Mouse (Mus musculus) intestine, embryonic 14.5 days (tissue): ENCODE results near the gene Slc9a9. TPM values are rescaled to one million over a fixed set of nuclear protein-coding genes. Genes with fewer than 3 reads are reported as not detected.

ENCODE experiments used
- ATAC-seq: fragments of 200-750 bp; cut with Nextera tagmentation; replicated peaks from 2 replicates; pipeline ENCODE4 v1.8.0; 2017; ENCODE audit warnings: low read depth, moderate number of reproducible peaks, moderate TSS enrichment, moderate library complexity; ENCODE audit not compliant: low FRiP score, low TSS enrichment
- DNase-seq: peaks from one replicate; pipeline ENCODE4 v3.0.0-alpha.2; 2018; ENCODE audit warnings: low spot score
- H3K27ac ChIP-seq: fragments of 300-500 bp; sonication (generic); 2 replicates; pipeline ENCODE4 v1.5.1; 2014; ENCODE audit warnings: low read depth, mild to moderate bottlenecking, control low read depth
- H3K27me3 ChIP-seq: fragments of 300-500 bp; sonication (generic); replicated peaks from 2 replicates; pipeline ENCODE4 v1.6.1; 2014; ENCODE audit warnings: low read length, control low read depth; ENCODE audit not compliant: control insufficient read depth, insufficient read depth
- H3K36me3 ChIP-seq: fragments of 300-500 bp; sonication (generic); 2 replicates; pipeline ENCODE4 v1.6.1; 2014; ENCODE audit warnings: low read length, control low read depth; ENCODE audit not compliant: control insufficient read depth, insufficient read depth
- H3K4me1 ChIP-seq: fragments of 300-500 bp; sonication (generic); replicated peaks from 2 replicates; pipeline ENCODE4 v1.6.1; 2014; ENCODE audit warnings: low read length, control low read depth, mixed read lengths; ENCODE audit not compliant: control insufficient read depth, insufficient read depth
- H3K4me2 ChIP-seq: fragments of 300-500 bp; sonication (generic); 2 replicates; pipeline ENCODE4 v1.6.1; 2014; ENCODE audit warnings: low read length
- H3K4me3 ChIP-seq: fragments of 300-500 bp; sonication (generic); 2 replicates; pipeline ENCODE4 v1.5.1; 2014; ENCODE audit warnings: low read depth, low read length, control low read depth, mixed read lengths
- H3K9ac ChIP-seq: fragments of 300-500 bp; sonication (generic); 2 replicates; pipeline ENCODE4 v1.6.1; 2014; ENCODE audit warnings: mild to moderate bottlenecking, low read length
- H3K9me3 ChIP-seq: fragments of 300-500 bp; sonication (generic); 2 replicates; pipeline ENCODE4 v1.6.1; 2016; ENCODE audit warnings: low read length, control low read depth; ENCODE audit not compliant: control insufficient read depth
- WGBS: fragments of 180-500 bp; shearing (Covaris S2); extraction: QIAGEN DNeasy Blood & Tissue Kit; methylation state at CpG from one replicate; pipeline ENCODE4 v1.1.7; 2014; 5-methylcytosine and 5-hydroxymethylcytosine counted together
- polyA plus RNA-seq: library from polyadenylated mRNA; unstranded; fragments of >200 nt; fragmentation: Nextera tagmentation; extraction: Ambion mirVana; gene quantifications from 2 replicates; pipeline ENCODE4 v1.2.1, GENCODE M21; 2014

The Slc9a9 gene
- polyA plus RNA-seq, 1 experiment from 2014 or later: 2.9 TPM

- Histone ChIP-seq H3K4me3 (no peak overlapping the region), H3K4me2 (no peak overlapping the region), H3K27ac (no peak overlapping the region), H3K36me3 (no peaks in the 10 kb centered on the region), H3K9ac (no peak overlapping the region), H3K27me3 (no peaks in the 10 kb centered on the region), H3K9me3 (no peaks in the 10 kb centered on the region), H3K4me1 (no peaks in the 10 kb centered on the region)
- ATAC-seq (no peak), DNase-seq (no peak)
- WGBS: 92% methylated on average over 2 of the region's 2 CpGs
Measured at GRCm38 (mm10) chr9:94972693-94973092, 303.0 kb downstream of the Slc9a9 start.

DNA sequence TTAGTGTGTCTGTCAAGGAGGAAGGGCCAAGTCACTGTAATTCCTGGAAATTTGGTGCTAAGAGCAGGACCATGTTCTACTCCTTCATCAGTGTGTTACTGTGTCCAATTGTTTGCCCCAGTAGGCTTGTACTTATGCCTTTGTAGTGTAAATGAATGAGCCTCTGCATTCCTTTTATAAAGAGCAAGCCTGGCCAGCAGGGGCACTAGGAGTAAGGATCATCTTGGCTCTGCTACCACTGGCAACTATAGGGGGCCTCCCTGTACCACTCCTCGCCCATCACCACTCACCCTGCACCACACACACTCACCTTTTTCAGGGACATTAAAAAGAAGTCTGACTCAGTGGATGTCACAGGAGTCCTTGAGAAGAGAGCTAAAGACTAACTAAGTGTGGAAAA lies 306.5 kb downstream of the Slc9a9 start:
- Histone ChIP-seq H3K9me3 (no peaks in the 10 kb centered on the region), H3K4me1 (no peaks in the 10 kb centered on the region), H3K4me3 (no peak overlapping the region), H3K27ac (no peak overlapping the region), H3K9ac (no peak overlapping the region), H3K4me2 (no peak overlapping the region), H3K36me3 (no peaks in the 10 kb centered on the region), H3K27me3 (no peaks in the 10 kb centered on the region)
- no peak for DNase-seq
- ATAC-seq: no peak
- WGBS: 85% methylated on average over 1 of the region's 1 CpGs

DNA sequence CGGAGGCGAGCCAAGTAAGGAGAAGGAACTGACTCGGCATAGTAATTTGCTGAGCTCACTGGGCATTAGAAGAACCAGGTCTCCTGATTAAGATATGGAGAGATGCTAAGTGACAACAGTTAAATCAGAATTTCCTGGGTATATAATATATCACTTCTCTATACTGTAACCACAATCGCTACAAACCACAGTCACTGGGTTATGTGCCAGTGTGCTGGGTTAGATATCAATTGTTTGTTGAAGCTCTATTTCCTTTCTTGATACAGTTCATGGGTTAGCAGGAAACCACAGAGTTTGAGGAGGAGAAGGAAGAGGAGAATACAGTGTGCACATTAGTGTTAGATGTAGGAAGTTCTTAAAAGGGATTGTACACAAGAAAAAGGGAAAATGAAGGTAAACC lies 323.9 kb downstream of the Slc9a9 start:
- ATAC-seq (no peak), DNase-seq (no peak)
- H3K4me3 ChIP-seq: no peak overlapping the region
- no peaks in the 10 kb centered on the region for H3K9me3 ChIP-seq
- H3K27me3 ChIP-seq: no peaks in the 10 kb centered on the region
- no peak overlapping the region for H3K4me2 ChIP-seq
- 92% methylated on average over 4 of the region's 4 CpGs for WGBS
- H3K4me1 ChIP-seq: no peaks in the 10 kb centered on the region
- no peaks in the 10 kb centered on the region for H3K36me3 ChIP-seq
- H3K9ac ChIP-seq: no peak overlapping the region
- no peak overlapping the region for H3K27ac ChIP-seq

DNA sequence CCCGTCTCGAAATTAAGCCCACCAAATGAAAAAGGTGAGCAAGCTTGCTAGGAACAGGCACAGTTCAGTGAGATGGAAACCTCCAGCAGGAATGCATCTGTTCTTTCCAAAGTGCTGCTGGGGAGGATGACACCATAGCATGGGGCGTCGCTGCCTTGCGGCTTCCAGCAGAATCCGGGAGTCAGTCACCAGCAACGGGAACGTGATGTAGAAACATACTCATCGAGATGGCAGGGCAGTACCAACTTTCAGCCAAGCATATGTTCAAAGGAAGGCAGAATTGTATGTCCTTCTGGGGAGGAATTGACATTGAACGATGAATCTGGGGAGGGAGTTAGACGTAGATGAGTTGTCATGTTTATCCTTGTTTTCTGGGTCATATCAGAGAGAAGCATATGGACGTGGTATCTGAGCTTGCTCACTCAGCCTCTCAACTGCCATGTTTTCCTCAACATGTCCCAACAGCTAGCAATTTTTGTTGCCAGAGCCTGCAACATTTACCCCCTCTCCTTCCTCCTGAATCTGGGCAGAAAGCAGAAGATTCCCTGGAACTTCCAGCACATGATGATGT lies 350.5 kb downstream of the Slc9a9 start:
- WGBS: 95% methylated on average over 12 of the region's 12 CpGs
- no peaks in the 10 kb centered on the region for H3K36me3 ChIP-seq
- no peaks in the 10 kb centered on the region for H3K27me3 ChIP-seq
- H3K4me3 ChIP-seq: no peak overlapping the region
- H3K4me1 ChIP-seq: no peaks in the 10 kb centered on the region
- H3K9ac ChIP-seq: no peak overlapping the region
- H3K4me2 ChIP-seq: no peak overlapping the region
- ATAC-seq (no peak), DNase-seq (no peak)
- no peak overlapping the region for H3K27ac ChIP-seq
- no peaks in the 10 kb centered on the region for H3K9me3 ChIP-seq

DNA sequence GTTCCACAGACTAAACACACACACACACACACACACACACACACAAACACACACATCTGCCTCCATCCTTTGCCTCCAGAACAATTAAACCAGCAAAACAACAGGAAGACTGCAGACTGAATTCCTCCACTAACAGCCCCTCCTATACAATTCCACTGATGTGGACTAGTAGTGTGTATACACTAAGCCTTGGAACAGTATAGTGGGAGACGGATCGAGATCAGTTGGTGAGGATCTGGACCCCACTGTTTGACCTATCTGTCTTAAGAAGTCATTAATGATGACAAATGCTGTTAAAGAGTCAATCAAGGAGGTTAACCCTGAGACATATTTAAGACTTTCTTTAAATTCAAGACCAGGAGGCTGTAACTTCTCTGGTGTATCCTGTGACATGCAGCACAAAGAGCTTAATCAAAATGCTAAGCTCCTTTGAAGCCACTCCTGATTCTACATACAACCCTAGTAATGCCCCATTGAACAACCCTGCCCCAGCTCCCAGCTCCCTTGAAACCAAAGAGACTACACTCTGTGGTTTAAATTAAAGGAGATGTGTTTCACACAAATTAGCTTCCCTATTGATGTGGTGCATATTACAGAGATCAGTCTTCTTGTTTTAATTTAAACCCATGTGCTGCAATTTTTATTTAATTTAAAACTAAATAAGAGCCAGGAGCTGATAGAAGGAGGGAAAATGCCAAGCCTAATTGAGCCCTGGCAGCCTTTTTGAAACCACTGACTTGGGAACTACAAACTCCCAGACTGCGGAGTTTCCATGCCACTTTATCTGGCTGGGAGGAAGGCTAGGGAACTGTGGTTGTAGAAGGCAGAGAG lies 364.6 kb downstream of the Slc9a9 start:
- Histone ChIP-seq H3K36me3 (no peaks in the 10 kb centered on the region), H3K27ac (no peak overlapping the region), H3K4me2 (no peak overlapping the region), H3K4me1 (no peaks in the 10 kb centered on the region), H3K9me3 (no peaks in the 10 kb centered on the region), H3K9ac (no peak overlapping the region), H3K4me3 (no peak overlapping the region), H3K27me3 (no peaks in the 10 kb centered on the region)
- 62% methylated on average over 3 of the region's 3 CpGs for WGBS
- DNase-seq (no peak), ATAC-seq (no peak)

GRCm38 (mm10) chr9:95036209-95036608 lies 366.5 kb downstream of the Slc9a9 start:
- no peak overlapping the region for H3K4me2 ChIP-seq
- no peak for DNase-seq
- H3K4me1 ChIP-seq: no peaks in the 10 kb centered on the region
- no peaks in the 10 kb centered on the region for H3K27me3 ChIP-seq
- ATAC-seq: no peak
- H3K9me3 ChIP-seq: no peaks in the 10 kb centered on the region
- H3K9ac ChIP-seq: no peak overlapping the region
- no peak overlapping the region for H3K27ac ChIP-seq
- H3K36me3 ChIP-seq: no peaks in the 10 kb centered on the region
- H3K4me3 ChIP-seq: no peak overlapping the region

- no peak for DNase-seq
- H3K4me1 ChIP-seq: no peaks in the 10 kb centered on the region
- H3K9ac ChIP-seq: no peak overlapping the region
- 27% methylated on average over 1 of the region's 1 CpGs for WGBS
- H3K9me3 ChIP-seq: no peaks in the 10 kb centered on the region
- no peaks in the 10 kb centered on the region for H3K36me3 ChIP-seq
- H3K27me3 ChIP-seq: no peaks in the 10 kb centered on the region
- no peak overlapping the region for H3K4me2 ChIP-seq
- no peak overlapping the region for H3K4me3 ChIP-seq
- ATAC-seq: no peak
- H3K27ac ChIP-seq: no peak overlapping the region
Measured at GRCm38 (mm10) chr9:95042420-95042819, 372.7 kb downstream of the Slc9a9 start.

GRCm38 (mm10) chr9:95052160-95052559 lies 382.5 kb downstream of the Slc9a9 start:
- H3K36me3 ChIP-seq: no peaks in the 10 kb centered on the region
- no peak overlapping the region for H3K9ac ChIP-seq
- ATAC-seq: no peak
- no peak overlapping the region for H3K4me2 ChIP-seq
- H3K4me1 ChIP-seq: 0 out of 2 replicates have a peak, but pooled peaks cover 7% of the 10 kb centered on the region
- H3K9me3 ChIP-seq: no peaks in the 10 kb centered on the region
- DNase-seq: no peak
- no peak overlapping the region for H3K27ac ChIP-seq
- no peak overlapping the region for H3K4me3 ChIP-seq
- WGBS: 36% methylated on average over 9 of the region's 9 CpGs
- H3K27me3 ChIP-seq: no peaks in the 10 kb centered on the region

- no peak for DNase-seq
- no peak for ATAC-seq
- Histone ChIP-seq H3K9me3 (no peaks in the 10 kb centered on the region), H3K27ac (no peak overlapping the region), H3K36me3 (no peaks in the 10 kb centered on the region), H3K4me3 (no peak overlapping the region), H3K4me1 (0 out of 2 replicates have a peak, but pooled peaks cover 7% of the 10 kb centered on the region), H3K27me3 (no peaks in the 10 kb centered on the region), H3K9ac (no peak overlapping the region), H3K4me2 (no peak overlapping the region)
- WGBS: 81% methylated on average over 5 of the region's 5 CpGs
Measured at GRCm38 (mm10) chr9:95053183-95053582, 383.5 kb downstream of the Slc9a9 start.
